Mouse (Mus musculus) mature B cell (primary cell): ENCODE results near the gene Src.

ENCODE experiments used
- in situ Hi-C: fragments of 300-500 bp; cut with MboI; formaldehyde crosslinking; loops from 2 replicates; pipeline ENCODE4 v1.14.3; 2019

The Src gene

DNA sequence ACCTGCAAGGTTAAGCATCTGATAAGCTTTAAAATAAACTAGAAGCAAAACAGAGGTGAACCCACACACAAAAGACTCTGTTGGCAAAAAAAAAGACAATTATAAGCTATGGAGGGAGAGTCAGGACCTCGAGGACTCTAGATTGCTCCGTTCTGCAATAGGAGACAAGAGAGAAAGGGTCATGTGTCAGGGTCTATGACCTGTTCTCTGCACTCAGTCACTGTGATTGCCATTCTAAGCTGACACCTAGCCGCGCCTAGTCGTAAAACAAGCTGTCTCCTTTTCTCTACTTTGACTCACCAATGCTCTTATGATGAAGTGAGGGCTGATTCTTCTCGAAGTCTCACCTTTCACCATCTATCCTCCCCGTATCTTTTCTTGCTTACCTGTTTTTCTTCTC lies 5.7 kb upstream of the Src start:
- in situ Hi-C loops, result no loop called here

DNA sequence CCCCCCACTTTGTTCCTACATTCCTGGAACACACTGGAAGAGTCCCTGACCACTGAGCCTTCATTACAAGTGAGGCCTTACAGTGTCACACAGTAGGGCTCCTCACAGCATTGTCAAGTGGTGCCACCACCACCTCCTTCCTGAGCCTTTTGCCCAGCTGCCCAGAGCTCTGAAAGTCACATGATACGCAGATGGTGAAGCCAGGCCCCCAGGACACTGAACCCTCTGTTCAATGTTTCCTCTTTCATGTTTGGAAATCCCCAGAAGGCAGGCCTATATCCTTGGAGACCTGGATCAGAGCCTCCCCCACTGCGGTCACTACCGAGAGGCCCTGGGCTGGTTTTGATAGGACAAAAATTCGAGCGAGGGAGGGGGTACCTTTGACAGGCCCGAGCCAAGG lies 1.0 kb upstream of the Src start:
- in situ Hi-C loops, result no loop called here

DNA sequence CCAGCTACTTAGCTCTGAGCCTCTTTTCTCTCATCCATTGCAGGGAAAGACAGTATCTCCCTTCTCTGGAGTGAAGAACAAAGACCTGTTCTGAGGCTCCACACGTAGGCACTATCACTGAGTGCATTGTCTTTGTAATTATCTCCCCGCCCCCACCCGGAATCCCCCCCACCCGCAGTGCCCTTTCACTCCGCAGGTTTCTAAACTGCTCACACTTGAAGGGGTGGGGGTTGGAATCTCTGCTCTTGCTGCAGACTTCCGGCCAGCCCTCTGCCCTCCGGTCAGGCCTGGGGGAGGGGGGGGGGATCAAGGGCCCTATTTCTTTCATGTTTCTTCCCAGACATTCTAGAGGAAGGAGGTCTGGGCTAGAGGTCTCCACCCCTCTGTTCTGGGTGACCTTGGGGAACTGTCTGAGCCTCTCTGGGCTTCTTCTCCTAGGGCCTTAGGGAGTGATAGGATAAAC lies 396 bp downstream of the Src start:
- in situ Hi-C loops, result no loop called here

DNA sequence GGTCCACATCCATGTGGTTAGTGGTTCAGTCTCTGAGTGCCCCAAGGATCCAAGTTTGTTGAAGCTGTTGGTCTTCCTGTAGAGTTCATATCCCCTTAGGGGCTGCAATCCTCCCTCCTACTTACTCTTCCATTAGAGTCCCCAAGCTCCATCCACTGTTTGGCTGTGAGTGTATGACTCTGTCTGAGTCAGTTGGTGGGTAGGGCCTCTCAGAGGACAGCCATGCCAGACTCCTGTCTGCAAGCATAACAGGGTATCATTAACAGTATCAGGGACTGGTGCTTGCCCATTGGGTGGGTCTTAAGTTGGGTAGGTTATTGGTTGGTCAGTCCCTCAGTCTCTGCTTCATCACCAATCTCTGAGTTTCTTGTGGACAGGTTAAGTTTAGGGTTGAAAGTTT lies 1.3 kb downstream of the Src start:
- in situ Hi-C loops, result no loop called here

DNA sequence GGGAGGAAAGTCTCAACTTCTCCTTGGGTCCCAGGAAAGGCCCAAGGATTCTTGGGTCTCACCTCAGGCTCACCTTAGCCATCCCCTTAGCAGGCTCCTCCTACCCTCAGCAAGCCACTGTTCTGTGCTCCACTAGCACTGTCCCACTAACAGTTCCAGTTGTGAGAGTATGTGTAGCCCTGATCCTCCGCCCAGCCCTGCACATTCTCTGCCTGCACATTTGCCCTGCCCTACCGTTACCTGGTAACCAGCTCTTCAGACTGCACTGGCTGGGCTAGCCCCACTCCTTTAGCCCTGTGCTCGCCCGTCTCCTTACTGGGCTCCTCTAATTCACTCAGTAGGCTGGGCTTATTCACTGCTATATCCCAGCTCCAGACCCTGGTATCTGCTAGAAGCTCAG lies 2.2 kb downstream of the Src start:
- in situ Hi-C loops, result no loop called here

DNA sequence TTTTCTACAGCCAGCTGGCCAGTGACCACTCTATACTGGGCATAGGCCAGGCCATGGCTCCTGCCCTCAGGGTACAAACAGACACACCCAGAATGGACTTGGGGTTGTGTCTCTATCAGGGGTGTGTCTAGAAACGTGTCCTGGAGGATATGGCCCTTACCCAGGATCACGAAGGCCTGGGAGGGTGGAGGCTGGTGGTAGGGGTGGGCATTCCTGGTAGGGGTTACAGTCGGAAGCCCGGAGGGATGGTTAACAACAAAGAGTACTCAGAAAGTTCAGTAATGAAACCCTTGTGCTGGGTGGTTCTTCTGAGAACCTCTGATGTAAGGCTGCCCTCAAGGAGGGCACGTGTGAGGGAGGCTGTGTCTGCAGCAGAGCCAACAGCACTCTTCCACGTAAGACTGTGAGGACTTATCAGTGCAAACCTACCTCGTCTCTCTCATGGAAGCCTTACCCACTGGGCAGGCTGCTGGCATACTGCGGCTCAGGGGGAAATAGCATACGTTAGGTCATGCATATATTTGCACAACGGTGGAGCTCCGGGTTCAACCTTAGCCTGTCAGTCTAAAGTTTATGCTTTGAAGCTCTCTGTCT lies 3.9 kb downstream of the Src start:
- in situ Hi-C loops, result no loop called here

DNA sequence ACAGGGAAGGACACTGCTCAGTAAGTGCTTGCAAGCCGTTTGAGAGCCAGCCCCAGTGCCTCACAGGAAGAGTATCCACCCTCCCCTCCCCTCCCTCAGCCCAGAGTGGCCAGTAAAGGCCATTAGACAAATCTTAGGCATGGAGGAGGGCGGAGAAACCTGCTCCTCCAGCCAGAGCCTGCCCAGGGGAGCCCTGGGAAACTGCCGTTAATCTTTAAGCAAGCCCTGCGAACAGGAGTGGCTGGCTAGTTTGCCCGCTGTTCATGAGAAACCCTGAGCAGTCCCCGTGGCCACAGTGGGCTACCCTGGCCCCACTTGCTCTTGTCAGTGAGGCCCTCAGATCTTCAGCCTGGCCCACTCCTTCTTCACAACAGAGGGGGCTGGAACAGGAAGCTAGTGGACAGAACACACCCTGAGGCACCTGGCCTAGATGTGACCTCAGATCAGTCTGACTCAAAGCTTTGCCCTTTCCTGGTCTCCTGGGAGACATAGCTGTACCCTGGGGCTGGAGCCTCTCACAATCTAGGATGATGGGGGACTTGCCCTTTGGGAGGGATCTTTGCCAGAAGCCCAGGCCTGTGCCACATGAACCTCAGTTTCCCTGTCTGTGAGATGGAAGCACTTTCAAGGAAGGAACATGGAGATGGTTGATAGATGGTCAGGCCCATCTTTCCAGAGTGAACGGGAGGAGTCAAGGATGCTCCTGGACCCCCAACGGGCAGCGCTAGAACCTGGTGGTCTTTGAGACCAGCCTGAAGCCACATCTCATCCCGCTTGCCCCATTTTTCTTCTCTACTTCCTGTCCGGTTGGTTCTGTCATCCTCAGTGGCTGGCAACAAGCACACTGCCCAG lies 4.8 kb downstream of the Src start:
- in situ Hi-C loops, result no loop called here

DNA sequence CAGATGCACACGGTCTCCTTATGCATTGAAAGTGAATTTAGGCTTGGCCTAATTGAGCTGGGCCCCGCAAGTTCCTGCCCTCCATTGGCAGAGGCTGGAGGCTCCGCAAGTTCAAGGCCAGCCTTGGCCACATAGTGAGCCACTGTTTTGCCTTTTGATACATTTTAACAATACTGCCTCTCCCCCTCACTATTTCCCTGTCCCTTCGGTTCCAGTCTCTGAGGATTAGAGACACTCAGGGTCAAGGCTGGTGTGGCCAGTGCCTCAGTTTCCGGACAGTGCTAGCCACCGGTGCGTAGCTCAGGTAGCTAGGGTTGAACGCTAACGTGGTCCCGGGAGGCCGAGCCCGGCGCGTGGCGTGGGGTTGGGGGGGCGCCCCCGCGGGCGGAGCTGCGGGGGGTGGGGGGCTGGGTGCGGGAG lies 5.5 kb downstream of the Src start:
- in situ Hi-C loops, result no loop called here

DNA sequence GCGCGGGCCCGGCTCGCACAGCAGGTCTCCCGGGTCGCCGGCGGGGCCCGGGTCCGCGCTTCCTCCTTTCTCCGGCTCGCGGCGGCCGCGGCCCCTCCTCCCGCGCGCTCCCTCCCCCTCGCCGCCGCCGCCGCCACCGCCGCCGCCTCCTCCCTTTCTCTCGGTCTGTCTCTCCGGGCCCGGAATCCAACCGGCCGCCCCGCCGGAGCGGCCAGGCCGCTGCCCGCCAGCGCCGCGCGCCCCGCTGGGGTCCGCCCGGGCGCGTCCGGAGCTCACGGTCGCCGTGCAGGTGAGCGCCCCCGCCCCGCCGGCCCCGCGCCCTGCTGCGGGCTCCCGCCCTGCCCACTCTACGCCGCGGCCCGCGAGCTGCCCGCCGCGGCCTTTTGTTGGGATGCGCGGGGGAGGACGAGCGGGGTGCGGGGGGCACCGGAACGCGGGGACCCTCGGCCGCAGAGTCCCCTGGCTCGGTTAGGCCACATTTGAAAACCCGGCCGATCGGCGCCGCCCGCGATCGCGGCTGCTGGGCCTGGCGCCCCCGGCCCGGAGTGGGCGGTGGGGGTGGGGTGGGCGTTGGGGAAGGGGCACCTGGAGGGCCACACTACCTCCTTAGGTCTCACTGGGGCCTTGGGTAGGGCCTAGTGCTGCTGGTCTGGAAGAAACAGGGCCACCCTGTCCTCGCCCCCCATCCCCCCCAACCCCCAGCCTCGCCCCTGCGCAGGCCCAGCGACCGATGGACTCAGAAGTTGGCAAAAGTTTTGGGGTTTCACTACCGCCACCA lies 6.1 kb downstream of the Src start:
- in situ Hi-C loops, result no loop called here

DNA sequence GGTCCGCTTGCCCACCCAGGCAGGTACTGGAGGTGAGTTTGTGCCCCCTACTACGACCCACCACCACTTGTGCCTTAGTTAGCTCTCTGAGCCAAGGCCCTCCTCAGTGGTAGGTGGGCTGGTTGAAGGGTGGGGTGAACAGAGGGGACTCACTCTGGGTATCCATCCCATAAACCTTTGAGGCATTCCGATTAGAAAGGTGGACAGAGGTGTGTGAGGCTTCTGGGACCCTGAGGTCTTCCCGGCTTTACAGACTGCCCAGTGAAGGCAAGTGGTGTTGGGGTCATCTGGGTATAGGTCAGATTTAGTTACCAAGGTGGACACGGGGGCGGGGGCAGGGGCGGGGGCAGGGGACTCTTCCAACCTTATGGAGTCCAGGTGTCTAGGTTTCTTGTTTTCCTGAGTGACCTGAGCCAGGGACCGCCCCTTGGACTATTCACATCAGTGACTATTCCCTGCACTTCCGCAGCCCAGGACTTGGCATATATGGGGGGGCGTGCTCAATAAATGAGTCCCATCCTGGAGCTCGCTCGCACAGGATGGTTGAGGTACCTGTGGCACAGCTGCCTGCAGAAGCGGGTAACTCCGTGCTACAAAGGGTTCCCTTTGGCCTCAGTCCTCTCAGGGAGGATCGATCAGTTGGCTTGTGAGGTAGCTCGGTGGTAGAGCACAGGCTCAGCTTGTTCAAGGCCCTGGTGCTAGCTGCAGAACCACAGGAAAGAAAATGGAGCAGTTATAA lies 6.8 kb downstream of the Src start:
- in situ Hi-C loops, result no loop called here

DNA sequence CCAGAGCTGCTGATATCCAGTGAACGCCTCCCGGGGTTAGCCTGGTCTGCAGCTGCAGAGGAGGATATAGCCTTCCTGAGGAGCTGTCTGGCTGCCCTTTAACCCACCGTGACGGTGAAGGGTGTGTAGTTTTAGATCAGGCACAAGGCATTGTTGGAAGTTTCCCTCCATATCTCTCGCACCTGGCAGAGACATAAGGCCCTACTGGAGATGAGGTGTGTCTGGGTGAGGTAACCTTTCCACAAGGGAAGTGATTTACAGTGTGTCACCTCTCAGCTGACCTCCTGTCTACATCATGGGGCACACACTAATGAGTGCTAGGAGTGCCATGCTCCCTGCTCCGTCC lies 7.4 kb downstream of the Src start:
- in situ Hi-C loops, result no loop called here

DNA sequence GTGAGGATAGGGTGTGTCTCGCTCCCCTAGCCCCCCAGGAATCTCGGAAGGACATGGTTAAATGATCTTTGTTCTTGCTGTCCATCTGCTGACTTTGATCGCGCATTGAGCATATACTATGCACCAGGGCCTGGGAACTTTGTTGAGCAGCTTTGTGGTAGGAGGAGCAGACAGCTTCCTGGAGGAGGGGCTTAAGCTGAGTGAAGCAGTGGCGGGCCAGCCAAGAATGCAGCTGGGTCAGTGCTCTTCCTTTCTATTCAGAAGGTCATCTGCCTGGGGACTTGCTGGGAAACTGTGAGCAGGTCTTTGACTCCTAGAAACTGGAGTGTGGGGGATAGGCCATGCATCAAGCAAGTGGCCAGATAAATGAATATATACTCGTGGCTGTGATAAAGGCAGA lies 7.9 kb downstream of the Src start:
- in situ Hi-C loops, result no loop called here

DNA sequence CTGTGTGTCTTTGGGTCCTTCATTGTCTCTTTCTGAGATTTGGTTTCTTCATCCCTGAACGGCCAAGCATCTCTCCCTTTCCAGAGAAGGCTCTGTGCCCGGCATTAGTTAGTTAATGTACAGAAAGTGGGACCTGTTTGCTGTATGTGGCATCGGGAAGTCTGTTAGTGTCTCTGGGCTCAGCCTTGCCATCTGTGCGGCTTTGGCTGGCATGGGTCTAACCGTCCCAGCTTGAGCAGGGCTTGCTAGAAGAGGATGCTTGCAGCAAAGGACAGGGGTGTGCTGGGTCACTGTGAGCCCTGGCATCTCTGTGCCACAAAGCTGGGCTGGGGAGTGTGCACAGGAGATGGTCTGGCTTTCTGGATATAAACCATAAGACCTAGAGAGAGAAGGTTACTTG lies 8.9 kb downstream of the Src start:
- in situ Hi-C loops, result no loop called here

DNA sequence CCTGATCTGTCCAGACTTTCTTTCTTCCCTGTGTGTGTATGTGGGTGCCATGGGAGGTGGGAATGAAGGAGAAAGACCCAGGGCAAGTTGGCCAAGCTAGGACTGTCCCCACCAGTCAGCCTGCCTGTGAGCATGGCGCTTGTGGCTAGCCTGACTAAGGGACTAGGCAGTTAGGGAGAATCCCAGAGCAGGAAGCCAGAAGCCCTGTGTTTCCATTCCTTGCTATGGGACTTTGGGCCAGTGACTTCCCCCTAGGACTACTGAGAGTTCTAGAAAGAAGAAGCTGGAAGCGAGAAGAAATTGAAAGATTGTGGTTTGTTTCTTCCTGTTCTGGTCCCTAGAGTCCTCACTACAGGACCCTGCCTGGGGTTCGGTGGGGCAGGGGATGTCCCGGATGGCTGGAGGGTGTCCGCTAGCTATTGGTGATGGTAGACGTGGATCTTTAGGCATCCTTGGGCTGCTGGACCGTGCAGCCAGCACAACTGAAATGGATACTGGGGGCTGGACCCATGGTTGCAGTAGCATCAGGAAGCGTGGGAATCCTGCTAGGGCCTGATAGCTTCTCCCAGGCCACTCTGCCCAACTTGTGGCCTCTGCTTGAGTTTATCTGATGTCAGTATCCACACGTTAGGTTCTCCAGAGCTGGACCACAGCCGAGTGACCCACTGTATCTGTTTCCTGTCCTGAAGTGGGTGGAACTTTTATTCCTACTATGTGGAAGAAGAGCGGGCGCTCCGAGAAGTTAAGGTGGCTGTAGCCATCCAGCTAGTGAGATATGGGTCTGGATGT lies 10.3 kb downstream of the Src start:
- in situ Hi-C loops, result no loop called here

DNA sequence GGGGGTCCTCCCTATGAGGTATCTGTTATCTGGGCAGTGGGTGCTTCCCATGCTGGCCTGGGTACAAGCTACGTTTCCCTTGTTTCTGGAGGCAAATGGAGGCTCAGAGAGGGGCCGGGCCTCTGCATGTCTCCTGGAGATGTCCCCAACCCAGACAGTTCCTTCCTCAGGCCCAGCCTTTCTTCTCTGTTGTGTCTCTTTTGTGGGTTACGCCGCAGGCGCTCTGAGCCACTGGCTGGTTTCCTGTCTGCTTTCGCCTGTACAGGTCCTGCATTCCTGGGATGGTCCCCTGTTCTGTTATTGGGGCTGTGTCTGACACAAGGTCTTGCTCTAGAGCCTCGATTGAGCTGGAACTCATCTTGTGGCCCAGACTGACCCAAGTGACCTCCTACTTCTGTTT lies 11.5 kb downstream of the Src start:
- in situ Hi-C loops, result no loop called here

DNA sequence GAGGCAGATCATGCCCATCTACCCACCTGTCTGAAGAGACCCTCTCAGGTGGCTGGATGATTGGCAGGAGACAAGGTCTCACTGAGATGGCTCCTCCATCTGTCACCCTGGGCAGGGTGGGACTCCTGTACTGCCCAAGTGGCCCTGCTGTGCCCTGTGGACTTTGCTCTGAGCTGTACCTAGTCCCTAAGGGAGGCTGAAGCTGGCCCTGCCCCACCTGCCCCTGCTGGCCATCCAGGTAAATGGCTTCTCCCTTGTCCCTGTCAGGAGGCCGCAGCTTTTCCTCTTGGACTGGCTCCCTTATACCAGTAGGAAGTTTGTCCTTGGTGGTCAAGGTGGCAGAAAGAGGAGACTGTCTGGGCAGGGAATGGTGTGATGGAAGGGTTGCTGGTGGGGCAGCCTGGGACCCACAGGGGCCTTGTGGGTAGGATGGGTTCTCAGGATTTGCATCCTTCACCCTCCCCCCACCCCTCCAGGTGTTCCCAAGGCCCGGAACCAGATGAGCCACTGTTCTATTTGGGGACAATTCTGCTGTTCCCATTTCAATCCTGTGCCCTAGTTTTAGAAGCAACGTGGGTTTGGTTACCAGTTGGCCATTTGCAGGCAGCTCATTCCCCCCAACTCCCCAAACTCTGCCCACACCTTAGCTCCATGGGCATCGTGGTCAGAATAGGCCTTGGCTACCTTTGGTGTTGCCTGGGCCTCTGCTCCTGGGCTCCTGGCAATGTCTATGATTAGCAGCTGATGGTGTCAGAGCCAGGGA lies 12.6 kb downstream of the Src start:
- in situ Hi-C loops, result no loop called here

DNA sequence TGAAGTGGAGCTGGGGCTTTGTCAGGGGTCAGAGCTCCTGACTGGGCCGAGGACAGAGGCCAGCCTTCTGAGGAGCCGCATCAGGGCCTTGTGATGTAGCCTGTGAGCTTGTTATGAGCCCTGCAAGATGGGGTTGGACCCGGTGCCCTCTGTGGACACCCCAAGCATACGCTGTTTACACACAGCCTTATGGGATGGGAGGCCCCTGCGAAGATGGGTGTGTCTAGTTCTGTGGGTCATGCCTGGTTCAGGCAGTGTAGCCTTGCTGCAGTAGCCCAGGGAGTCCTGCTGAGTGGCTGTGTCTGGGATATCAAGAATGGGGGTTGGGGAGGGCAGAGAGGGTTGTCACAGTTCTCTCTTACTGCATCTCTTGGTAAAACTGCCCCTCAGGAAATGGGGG lies 13.7 kb downstream of the Src start:
- in situ Hi-C loops, result no loop called here

DNA sequence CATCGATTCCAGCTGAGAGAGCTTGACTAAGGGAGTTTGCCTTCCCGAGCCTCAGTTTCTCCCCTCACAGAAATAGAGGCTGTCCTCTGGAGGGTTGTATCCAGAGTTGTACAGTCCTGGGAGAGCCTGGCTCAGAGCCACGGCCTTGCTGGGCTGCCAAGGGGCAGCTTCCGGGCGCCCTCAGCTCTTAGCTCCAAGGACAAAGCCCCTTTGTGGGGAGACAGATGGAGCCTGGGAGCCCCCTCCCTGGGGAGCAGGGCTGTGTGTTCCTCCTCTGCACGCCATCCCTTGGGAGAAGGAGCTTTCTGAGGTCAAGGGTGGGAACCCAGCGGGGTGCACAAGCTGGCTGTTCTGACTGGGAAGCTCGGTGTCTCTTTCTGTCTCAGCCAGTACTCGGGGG lies 14.2 kb downstream of the Src start:
- in situ Hi-C loops, result no loop called here

DNA sequence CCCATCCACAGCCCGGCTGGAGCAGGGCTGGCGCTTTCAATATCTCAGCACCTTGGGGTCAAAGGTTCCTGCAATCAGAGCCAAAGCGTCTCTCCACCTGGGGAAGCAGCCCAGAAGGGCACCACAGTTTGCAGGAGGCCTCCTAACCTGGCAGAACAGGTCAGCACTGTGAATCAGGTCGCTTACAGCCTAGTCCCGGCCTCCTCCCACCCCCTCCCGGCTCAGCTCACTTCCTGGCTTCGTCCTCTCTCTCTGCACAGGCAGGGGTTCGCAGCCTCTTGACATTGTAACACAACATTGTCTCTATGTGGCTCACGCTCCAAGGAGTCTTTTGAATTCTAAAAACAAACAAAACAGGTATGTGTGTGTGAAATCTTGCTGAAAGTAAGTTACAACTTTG lies 15.8 kb downstream of the Src start:
- in situ Hi-C loops, result no loop called here

DNA sequence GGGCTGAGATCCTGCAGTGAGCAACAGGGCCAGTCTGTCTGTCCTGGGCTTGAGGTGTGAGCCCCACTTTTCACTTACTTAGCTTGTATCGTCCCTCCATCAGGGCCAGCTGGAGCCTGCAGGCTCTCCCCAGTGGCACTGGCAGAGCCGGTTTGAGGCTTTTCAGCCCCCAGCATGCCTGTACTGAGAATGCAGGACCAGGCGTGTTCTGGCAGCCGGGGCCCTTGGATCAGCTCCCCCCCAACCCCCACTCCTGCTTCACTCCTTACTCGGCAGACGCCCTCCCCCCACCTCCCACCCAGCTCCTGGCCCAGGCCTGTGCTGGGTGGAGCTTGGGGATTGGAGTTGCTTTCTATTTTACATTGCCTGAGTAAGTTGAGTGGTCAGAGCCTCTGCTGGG lies 16.3 kb downstream of the Src start:
- in situ Hi-C loops, result no loop called here

DNA sequence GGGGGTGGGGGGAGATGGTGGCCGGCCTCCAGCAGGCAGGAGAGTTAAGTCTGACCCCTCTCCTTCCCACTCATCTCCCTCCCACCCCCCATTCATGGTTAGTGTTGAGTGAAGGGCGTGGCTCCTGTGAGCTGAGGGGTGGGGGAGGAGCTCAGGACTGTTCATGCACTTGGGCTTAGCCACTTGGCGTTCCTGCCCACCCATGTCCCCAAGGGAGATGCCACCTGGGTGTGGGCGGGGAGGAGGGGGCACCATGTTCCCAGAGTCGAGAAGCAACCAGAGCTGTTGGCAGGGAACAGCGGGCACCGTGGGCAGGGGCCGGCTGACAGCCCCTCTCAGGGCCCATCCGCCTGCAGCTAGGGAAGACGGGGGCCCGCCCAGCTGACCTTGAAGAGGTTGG lies 18.3 kb downstream of the Src start:
- in situ Hi-C loops, result no loop called here
